Mouse (Mus musculus) lung, postnatal 0 days (tissue): ENCODE data around the gene Dqx1.

Experiments used
- CTCF ChIP-seq: IDR thresholded peaks from 2 replicates; pipeline ENCODE4 v1.5.1; 2016; ENCODE audit warnings: antibody characterized with exemption, mild to moderate bottlenecking
- EP300 ChIP-seq: IDR thresholded peaks from 2 replicates; pipeline ENCODE4 v1.6.1; 2016; ENCODE audit warnings: antibody characterized with exemption, mild to moderate bottlenecking, control low read depth

GRCm38 (mm10) chr6:83070311-83071219 is 12.9 kb downstream of the Dqx1 start:
- TF ChIP-seq EP300 (no peak), CTCF (no peak)
